Mouse (Mus musculus) lung, postnatal 36 days (tissue): ENCODE results near the gene Cmtm3.
"Not testable (repeated sequence)": the region's sequence is repeated elsewhere in the genome, so short reads cannot be mapped to it uniquely, and the experiment has no call there.

Experiments
- DNase-seq: peaks from one replicate; pipeline ENCODE4 v3.0.0; 2022; ENCODE audit warnings: mixed read lengths

Cmtm3 gene

DNA sequence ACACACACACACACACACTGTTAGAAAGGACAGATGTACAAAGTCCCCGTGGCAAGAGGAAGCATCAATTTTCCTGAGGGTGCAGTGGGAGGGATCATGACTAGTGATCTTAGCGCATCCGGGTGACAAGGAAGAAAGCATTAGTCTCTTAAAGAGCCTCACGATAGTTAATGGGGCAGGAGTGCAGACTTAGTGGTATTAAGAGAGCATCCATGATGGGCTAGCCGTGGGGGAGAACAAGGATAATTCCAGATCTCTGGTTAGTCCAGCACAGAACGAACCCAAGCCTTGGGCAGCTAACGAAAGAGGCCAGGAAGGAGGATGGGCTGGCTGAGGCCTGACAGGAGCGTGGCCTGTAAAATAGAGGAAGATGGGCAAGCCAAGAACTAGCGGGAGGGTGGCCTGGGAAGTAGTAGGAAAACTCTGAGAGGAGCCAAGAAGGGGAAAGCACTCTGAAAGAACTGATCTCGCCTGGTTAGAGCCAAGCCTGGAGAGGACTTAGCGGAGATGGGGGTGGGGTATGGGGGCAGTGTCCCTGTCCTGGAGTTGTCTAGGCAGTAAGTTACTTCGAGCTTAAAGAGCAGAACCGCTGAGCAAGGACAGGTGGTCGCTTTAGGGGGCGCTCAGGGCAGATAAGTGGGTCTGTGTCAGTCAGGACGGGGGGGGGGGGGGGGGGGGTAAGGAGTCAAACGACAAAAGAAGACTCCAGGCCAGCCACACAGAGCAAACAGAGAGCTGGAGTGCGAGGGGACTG lies at the start of gene Cmtm3:
Cmtm3 (plus strand) TSS at position 182 of the 754 bp plus-strand sequence.
- DNase-seq: peak; percentile 45

DNA sequence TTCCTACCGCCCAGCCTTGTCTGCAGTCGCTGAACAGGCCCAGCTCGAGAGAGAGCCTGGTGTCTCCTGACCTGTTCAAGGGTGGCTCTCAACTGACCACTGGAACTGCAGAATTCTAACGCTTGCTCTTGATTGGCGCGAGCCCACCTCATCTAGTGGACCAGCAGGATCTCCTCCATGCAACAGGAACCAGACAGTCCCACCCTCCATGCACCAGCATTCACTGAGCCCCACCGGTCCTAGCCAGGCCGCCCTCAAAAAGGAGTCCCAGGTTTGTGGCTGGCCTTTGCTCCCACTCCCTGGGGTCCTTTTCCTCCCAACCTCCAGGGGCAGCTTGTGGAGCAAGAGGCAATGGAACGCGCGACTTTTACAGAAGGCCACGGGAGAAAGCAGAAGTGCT lies 46.1 kb upstream of the Cmtm3 start, which contains the start of gene Cmtm2a:
Cmtm2a (minus strand) TSS at position 101 of the 400 bp plus-strand sequence.
- not testable (repeated sequence) for DNase-seq

DNA sequence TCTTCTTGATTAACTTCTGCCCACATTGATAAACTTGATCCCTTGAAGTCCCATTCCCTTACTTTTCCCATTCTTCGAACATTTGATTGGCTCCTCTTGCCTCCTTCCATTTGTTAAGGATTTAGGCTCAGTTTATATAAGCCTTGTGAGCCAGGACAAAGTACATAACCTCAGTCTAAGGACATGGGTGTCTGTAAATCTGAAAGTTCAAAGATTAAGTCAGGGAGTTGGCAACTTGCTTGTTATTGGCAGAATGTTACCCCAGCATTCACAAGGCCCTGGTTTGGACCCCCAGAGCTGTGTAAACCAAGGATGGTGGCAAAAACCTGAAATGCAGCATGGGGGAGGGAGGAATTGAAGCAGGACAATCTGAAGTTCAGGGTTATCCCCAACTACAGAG lies 44.8 kb upstream of the Cmtm3 start:
- DNase-seq: no peak

DNA sequence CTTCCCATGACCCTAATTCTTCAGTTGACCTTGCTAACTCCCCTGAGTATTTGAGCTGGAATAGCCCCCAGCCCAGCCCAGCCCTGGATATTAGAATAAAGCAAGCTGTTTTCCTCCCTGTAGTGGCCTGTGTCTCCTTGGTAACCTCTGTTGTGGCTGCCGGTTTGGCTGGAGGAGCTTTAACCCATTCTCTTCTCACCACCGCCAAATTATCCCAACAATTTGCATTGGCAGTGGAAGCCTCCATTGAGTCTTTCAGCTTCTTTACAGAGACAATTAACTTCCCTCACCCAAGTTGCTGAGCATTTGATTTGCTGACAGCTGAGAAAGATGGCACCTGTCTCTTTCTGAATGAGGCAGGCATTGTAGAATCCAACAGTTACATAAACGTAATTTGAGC lies 37.6 kb upstream of the Cmtm3 start:
- DNase-seq: not testable (repeated sequence)

DNA sequence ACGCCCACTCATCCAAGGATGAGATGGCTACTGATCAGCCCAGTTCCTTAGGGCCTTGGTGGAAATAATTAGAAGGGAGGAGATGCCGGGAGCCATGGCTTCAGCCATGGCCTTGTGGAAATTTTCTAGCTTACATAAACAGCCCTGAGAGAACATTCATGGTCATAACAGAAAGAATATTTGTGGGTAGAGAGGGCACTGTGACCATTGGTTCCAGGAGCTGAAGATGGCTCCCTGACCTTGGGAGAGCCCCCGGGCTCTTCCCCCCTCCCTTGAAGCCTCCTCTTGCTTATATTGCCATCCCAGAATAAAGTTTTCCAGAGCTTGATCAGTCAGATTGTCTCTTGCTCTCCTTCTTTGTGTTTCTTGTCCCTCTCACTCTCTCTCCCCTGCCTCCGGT lies 36.7 kb upstream of the Cmtm3 start:
- DNase-seq: not testable (repeated sequence)

DNA sequence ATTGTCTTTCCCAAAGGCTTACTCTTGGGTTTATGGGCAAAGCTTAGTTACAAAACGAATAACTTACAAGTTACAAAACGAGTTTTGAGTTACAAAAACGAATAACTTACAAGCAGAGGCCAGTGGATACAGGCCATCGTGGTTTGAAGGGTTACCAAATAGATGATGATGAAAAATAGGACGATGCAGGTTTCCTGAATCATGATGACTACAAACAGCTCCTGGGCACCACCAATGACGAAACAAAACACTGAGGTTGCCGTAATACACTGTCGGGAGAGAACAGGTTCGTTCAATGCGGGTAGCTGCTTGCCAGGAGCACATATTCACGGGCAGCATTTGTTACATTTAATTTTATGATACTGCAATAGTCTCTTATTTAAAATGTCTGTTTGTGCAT lies 34.2 kb upstream of the Cmtm3 start:
- DNase-seq: no peak

DNA sequence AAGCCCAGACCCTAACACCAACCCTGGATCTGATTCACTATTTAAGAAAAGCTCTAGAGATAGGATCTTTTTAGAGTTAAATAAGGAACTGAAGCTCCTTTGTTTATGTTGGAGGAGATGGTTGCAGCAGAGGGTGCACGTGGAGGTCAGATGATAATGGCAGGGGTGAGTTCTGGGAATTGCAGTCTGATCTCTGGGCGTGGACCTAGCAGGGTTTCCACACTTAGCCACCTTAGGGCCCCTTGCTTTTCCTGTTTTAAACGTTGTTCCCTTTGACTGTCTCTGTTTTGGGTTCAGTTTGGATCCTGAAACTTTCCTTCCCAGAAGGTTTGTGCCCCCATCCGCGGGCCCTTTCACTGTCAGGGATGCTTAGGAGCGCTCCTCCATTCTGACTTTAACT lies 30.9 kb upstream of the Cmtm3 start:
- peak; percentile 7 for DNase-seq

DNA sequence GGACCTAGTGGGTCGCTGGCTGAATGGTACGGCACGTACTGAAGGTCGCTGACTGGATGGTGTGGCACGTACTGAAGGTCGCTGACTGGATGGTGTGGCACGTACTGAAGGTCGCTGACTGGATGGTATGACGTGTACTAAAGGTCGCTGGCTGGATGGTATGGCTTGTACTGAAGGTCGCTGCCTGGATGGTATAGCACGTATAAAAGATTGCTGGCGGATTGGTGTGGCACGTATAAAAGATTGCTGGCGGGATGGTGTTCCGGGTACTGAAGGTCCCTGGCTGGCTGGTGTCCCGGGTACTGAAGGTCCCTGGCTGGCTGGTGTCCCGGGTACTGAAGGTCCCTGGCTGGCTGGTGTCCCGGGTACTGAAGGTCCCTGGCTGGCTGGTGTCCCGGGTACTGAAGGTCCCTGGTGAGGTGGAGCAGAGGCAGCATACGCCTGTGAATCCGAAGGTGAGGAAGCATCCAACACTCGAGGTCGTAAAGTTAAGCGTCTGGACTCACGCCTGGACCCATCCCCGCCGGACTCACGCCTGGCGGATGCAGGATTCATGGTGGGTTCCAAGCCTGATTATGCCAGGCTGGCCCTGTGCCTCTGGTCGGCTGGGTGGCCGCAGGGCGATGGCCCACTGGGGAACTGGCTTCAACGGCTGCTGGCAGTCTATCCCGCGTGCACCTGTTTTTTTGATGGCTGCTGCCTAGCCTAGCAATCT lies 29.6 kb upstream of the Cmtm3 start, which contains the start of the genes Gm45711 and Cmtm1:
Gm45711 (minus strand) TSS at position 641 of the 715 bp plus-strand sequence.
Cmtm1 (minus strand) TSS at position 705 of the 715 bp plus-strand sequence.
- not testable (repeated sequence) for DNase-seq

DNA sequence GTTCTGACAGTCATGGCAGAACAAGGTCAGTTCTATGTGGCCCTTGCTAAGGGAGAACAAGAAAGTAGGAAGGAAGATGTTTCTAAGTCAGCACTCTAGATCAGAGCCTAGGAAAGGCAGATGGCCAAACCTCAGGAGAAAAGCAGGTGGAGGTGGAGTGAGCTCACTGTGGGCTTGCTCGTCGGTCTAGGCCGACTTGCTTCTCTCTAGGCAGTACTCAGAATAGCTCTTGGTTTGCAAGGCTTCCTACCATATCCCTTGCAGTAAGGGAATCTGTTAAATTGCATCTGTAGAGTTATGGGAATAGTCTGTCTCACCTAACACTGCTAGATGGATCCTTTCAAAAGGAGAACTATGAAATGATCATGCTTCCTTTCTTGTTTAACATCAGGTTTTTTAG lies 27.2 kb upstream of the Cmtm3 start:
- DNase-seq: not testable (repeated sequence)

DNA sequence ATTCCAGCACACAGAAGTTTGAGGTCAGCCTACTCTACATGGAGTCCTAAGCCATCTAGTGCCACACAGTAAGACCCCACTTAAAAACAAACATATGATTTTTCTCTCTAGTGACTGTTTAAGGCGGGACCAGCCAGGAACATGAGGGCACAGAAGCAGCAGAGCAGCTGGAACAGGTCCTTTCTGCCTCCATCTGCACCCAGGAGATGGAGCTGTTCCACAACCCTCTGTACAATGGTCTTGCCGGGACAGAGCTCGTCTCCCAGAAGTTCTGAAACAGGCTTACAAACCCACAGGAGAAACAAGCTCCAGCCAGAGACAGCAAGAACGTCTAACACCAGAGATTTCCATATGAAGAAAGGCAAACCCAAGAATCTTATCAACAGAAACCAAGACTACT lies 25.9 kb upstream of the Cmtm3 start:
- DNase-seq: peak; percentile 63

DNA sequence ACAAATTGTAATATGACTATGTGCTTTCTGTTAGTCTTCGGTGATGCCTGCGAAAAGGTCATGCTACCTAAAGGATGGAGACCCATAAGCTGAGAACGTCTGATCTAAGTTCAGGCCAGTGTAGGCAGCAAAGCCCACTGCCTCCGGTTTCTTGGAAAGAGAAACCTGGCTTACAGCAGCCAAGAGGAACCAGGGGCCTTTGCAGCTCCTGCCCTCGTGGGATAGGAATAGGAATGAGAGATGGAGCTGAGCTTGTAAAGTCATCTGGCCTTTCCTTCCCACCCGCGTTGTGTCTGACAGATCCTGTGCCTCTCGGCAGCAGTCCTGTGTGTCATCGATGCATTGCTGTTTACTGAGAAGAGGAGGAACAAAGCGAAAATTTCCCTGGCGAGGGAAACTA lies 17.9 kb upstream of the Cmtm3 start, which contains the start of gene Gm11020:
Gm11020 (plus strand) TSS at position 301 of the 400 bp plus-strand sequence.
- DNase-seq: not testable (repeated sequence)

DNA sequence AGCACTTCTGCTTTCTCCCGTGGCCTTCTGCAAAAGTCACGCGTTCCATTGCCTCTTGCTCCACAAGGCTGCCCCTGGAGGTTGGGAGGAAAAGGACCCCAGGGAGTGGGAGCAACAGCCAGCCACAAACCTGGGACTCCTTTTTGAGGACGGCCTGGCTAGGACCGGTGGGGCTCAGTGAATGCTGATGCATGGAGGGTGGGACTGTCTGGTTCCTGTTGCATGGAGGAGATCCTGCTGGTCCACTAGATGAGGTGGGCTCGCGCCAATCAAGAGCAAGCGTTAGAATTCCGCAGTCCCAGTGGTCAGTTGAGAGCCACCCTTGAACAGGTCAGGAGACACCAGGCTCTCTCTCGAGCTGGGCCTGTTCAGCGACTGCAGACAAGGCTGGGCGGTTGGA lies 17.3 kb upstream of the Cmtm3 start, which contains the start of gene Cmtm2b:
Cmtm2b (plus strand) TSS at position 301 of the 400 bp plus-strand sequence.
- DNase-seq: not testable (repeated sequence)

DNA sequence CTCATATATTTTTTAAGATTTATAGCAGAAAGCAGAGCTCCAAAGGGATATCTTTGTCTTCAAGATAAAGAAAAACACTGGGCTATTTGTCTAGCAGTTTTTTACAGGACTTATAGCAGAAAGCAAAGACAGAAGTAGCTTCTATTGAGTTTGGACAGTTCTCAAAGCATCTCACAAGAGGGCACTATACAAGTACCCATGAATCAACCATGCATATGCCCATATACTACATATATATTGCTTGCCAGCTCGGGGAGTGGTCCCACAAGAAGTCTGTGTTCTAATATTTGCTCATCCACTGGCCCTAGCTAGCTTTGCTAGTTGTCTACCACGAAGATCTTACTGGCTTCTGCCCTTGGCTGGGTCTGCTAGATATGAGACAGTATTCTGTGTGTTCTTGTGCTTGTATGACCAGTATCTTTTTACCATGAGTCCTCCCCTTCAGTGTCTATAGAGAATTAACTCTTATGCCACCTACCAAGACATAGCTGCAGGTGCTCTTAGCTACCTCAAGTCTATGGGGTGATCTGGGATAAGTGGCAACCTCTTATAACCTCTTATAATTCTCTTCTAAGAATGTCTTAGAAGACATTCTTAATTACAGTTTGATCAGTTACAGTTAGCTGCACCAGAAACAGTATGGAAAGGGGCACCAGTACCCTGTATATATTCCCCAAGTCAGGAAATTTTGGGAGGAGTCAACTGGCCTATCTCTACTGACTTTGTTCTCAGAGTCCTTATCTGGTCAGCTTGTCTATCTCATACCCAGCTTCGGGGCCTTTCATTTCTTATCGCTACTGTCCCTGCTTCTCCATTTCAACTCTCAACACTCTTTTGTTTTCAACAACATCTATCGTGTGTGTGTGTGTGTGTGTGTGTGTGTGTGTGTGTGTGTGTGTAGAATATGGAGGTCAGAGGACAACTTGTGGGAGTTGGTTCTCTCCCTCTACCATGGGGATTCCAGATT lies 6.3 kb upstream of the Cmtm3 start:
- no peak for DNase-seq

DNA sequence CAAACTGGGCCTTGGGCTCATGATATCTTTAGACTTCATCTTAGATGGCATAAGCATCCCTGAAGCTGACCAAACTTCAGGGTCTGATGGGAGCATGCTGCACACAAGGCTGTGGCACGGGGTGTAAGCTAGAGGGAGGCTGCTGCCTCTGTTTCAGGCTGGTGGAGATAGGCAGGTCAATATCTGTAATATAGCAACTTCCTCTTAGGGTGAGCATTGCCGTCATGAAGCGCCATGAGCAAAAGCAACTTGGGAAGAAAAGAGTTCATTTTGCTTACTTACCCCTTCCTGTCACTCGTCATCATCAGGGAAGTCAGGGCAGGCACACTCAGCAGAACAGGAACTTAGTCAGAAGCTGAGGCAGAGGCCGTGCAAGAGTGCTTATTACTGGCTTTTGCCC lies 5.4 kb upstream of the Cmtm3 start:
- peak; percentile 49 for DNase-seq

DNA sequence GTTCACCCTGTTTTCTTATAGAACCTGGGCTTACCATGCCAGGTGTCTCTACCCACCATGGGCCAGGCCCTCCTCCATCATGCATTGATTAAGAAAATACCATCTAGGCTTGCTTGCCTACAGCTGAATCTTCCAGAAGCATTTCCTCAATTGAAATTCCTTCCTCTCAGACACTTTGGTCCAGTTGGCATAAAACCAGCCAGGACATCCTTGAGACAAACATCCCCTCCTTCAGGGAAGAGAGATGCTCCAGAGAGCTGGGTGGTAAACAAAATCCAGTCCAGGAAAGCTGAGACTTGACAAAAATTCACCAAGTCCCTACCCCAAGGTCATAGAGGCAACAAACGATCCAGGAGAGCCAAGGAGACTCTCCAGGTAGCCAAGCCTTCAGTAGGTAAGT lies 5.0 kb upstream of the Cmtm3 start:
- DNase-seq: peak; percentile 71

DNA sequence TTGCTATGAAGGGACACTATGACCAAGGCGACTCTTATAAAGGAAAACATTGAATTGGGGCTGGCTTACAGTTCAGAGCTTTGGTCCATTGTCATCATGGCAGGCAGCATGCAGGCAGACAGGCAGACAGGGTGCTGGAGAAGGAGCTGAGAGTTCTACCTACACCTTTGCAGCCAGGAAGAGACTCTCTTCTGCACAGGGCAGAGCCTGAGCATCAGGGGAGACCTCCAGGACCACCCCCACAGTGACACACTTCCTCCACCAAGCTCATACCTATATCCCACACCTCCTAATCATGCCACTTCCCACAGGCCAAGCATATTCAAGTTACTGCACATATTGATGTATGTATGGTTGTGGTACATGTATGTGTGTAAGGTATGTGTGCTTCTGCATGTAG lies 2.4 kb upstream of the Cmtm3 start:
- DNase-seq: no peak

DNA sequence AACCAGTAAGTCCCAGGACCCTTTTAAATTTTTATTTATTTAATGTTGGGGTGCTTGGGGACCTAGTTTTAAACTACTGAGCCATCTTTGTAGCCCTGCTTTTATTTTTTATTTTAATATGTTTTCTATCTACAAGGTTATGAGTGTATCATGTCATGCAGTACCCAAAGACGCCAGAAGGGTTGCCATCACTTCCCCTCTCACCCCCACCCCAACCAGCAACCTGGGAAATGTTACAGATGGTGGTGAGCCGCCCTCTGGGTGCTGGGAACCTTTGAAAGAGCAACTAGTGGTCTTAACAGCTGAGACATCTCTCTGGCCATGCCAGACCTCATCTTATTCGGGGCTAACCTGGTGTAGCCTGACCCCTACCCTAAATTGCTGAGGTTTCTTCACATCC lies 1.3 kb upstream of the Cmtm3 start:
- DNase-seq: no peak

DNA sequence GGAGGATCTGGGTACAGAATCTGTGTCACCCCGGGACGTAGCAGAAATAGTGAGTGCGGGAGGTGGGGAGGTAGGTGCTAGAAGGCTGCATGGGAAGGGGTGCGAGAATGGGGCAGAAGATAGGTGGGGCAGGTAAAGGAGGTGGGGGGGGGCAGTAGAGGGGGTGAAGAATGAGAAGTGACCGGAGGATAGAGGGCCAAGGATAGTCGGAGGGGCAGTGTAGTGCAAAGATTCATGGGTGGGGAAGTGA lies 698 bp downstream of the Cmtm3 start:
- no peak for DNase-seq

DNA sequence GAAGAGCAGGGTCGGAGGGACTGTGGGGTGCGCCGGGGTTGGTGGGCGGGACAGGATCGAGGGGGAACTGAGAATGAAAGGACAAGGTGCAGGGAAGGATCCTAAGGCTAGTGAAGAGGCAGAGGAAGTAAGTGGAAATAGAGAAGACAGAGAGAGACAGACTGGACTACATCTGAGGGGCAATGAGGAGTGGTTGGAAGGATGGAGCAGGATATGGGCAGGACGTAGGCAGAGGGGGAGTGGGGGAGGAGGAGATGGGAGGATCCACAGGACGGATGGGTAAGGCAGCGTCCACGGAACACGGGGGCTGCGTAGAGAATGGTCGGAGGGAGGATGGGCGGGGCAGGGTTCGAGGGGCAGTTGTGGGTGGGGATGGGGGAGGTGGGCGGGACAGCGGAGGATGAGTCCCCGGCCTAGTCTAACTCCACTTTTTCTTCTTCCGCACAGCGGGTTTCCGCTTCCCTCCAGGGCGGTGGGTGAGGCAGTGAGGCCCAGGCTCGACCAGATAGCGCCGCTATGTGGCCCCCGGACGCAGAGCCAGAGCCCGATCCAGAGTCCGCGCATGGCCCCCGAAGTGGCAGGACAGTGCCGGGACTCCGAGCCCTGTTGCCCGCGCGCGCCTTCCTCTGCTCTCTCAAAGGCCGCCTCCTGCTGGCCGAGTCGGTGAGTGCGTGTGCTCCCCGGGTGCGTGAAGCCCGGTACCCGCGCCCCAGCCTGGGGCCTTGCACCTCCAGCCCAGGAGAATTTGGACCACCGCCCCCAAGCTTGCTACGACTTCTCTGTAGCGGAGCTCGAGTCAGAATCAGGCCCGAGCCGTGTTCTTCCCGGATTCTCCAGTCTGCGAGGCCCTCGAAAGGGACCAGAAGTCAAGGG lies 1.3 kb downstream of the Cmtm3 start:
- DNase-seq: peak; percentile 88

DNA sequence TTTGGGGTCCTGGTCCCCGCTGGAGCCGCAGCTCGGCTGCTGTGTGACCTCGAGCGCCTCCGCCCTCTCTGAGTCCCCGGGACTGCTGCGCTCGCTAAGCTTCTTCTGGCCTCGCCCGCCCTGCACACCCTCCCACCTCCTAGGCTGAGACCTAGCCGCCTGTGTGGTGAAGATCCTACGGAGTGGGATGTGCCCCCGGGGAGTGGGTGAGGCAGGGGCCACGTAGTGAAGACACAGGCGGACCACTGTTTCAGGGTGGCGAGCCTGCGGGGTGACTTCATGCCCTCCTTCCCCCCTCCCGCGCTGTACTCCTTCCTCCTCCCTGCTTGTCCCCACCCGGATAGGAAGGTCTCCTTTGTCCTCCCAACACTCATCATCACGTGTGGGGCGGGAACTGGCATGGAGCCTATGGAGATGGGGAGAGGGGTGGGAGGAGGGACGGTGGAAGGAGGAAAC lies 1.9 kb downstream of the Cmtm3 start:
- peak; percentile 87 for DNase-seq

DNA sequence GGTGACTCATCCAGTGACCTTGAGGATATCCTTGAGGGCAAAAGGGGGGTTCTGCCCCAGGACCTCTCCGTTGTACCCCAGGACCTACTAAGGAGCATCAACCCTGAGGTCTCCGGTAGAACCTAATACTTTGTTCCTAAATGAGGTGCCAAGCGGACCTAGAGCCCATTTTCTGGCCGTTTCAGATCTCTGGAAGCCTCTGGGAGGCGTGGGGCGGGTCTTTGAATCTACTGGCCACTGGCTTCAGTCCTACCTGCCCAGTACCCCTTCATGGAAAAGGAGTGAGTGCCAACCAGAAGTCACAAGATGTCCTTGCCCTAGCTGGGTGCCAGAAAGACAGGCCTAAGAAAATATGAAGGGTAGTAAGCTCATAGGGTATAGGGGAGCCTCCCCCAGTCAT lies 2.5 kb downstream of the Cmtm3 start:
- DNase-seq: no peak

DNA sequence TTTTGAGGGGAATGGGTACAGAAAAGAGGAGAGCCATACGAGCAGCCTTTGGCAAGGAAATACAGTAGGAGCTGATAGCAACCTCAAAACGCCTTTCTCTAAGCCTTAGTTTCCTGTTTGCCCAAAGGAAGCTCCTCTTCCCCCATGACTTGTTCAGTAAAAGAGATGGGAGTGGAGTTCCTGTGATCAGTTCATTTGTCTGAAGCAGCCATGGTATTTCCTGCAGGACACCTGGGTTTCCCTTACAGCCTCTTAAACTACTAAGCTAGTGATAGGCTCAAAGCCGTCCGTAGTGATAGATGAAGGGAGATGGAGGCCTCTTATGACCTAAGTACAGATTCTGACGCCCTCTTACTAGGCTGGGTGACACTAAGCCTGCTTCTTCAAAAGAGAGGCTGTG lies 3.2 kb downstream of the Cmtm3 start:
- DNase-seq: no peak
